Mouse (Mus musculus): Measurements from ENCODE around the gene Txndc8.

DNA sequence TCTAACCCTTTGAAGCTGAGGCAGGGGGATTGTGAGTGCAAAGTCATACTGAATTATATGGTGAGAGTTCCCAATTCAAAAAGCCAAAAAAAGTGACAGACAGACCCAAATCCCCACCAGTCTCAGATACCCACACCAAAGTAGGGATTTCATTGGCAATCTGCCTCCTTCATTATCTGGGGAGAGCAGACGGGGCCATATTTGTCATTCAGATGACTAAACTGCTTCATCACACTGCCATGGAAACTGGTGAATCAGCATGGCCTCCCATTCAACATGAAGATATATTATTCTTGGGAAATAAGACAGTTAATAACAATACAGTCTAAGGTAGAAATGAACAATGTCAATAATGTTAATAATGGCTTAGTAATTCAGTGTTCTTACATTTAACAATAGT lies 44.8 kb downstream of the Txndc8 start:
- TF ChIP-seq POLR2A (IDR thresholded peaks at IDR 0.05; ENCODE audit: control insufficient read depth, extremely low read depth, insufficient read depth, low read length, poor library complexity): no peak
- no peak for TF ChIP-seq CTCF (IDR thresholded peaks at IDR 0.05; ENCODE audit: borderline replicate concordance, control insufficient read depth, extremely low read depth, insufficient read depth, low read length, poor library complexity)
